Mouse (Mus musculus): ENCODE data around the gene H2-M10.6.
A peak's percentile ranks its signal among the peaks of the same experiment; 100 is the strongest.

The H2-M10.6 gene

DNA sequence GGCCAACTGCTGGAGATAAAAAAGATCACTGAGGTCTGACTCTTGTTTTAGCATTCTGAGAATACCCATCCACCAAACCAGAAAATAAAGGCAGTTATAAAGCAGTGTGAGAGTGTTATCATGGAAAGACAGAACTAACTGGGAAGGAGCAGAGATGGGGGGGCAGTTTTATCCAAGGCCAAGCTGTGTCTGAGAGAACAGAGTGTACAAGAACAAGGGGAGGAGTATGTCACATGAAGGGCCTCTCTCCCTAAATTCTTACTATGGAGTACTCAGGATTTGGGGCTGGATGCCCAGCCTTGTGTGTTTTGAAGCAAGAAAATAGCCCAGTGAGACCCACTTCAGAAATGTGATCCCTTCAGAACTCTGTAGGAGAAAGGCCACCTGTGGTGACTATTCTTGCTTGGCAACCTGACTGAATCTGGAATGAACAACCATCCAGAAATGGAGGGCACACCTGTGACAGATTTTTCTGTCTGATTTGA is 29.0 kb downstream of the H2-M10.6 start:
- no peak for DNase-seq (ENCODE audit: low read depth, low spot score)

DNA sequence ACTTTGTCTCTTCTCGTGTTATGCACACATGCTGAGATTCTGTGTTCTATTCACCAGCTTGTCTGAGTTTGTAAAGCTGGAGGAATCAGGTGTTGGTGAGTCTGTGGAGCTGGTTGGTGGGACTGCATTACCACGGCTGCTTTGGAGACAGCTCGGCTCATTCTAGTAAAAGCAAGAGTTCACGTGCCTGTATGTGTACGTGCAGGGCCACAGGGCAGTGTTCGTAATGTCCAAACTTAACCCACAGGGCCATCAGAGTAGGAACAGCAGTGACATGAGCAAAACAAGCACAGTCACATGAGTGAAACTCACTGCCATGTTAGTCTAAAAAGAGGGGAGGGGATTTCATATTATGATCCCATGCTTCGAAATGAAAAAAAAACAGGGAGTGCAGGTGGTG is 31.7 kb downstream of the H2-M10.6 start:
- no peak for DNase-seq (ENCODE audit: low read depth, low spot score)

DNA sequence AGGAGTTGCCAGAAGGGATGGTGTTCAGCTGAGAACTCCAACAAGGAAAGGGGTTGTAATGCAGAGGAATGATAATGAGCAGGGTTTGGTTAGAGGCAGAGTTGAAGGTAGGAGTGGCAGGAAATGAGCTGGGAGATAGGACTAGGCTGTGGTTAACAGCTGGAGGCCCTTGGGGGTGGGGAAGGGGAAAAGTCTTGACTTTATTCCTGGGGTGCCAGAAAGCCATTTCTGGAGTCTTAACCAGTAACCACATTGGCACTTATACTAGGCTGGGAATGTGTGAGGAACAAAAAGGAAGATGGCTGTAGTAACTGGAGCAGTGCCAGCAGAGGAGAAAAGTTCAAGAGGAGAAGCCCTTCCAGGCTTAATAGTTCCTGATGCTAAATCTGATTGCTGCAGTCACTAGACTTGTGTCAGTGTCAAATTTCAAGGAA is 32.3 kb downstream of the H2-M10.6 start:
- DNase-seq (ENCODE audit: low read depth, low spot score) = no peak

DNA sequence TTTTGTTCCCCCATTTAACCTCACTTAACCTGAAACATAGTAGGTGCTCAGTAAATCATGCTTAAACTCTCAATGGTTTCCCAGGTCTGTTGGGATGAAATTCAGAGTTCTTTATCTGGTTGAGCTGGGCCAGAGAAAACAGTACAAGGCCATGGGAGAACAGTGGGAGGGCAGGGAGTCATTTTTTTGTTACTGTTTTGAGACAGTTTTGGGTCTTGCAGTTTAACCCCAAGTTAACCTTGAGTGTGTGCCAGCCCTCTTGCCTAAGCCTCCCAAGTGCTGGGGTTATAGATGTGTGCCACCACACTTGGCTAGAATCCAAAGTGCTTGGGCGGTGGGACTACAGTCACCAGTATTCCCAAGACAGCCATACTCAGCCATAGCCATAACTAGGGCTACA is 32.8 kb downstream of the H2-M10.6 start:
- no peak for DNase-seq (ENCODE audit: low read depth, low spot score)

DNA sequence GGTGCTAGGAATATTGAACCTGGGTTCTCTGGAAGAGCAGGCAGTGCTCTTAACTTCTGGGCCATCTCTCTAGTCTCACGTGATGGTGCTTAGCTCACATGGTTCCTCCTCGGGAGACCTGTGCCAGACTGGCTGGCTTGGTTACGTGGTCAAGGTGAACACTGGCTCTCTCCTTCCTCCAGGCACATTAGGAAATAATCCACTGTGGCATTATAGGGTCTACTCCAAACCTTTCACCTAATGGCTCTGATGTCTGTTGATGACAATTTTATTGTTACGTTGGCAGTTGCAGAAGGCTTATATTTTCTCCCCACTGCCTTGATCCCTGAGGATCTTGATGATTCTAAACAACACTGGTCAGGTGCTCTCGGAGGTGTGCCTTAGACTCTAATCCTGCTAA is 36.9 kb downstream of the H2-M10.6 start:
- peak; percentile 47 for DNase-seq (ENCODE audit: low read depth, low spot score)

DNA sequence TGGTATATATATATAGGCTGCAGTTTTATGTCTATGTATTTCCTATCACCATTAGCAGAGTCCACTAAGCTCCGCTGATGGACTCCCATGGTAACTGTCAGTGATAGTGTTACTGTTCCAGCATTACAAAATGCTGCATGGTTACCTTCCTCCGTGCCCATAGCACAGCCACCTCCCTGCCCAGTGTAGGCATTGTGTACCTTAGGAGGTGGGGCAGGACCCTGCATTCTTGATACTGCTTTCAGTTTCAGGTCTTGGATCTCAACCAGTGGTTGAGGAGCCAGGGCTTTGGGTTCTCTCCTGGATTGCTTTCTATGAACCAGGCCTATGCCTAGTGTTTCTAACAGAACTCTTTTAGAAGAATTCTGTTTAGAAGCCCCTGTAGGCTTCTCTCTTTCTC is 38.0 kb downstream of the H2-M10.6 start:
- DNase-seq (ENCODE audit: low read depth, low spot score) = no peak

DNA sequence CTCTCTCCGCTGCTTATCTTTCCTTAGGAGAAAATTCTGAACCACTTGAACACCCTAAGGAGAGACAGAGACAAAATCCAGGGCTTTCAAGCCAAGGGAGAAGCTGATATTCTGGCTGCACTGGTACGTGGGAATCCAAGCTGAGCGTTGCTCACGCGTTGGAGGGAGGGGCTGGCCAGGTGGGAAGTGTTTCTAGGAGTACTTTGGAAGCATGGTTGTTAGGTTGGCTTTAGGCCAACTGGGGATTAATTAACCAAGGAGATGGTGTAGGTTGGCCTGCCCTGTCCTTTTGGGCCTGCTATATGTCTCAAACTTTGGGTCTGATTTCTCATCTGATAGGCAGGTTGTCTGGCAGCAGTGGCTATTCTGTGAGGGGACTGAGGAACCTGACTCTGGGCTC is 39.2 kb downstream of the H2-M10.6 start:
- no peak for DNase-seq (ENCODE audit: low read depth, low spot score)

DNA sequence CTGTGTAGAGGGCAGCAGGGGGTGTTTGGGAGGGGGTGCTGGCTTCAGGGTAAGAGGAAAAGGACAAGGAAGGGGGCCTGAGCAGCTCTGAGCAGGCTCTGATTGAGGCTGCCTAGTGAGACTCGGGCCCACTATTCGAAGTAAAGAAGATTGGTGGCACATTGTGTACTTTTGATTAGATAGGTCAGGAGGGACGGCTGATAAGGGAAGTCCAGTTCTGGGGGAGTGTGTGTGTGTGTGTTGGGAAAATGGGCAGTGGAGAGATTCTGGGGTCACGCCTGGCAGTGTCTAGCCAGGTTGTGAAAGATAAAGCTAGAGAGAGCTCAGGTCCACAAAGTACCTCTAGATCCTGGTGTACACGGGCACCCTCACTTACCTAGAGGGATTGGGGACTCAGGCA is 39.7 kb downstream of the H2-M10.6 start:
- no peak for DNase-seq (ENCODE audit: low read depth, low spot score)

DNA sequence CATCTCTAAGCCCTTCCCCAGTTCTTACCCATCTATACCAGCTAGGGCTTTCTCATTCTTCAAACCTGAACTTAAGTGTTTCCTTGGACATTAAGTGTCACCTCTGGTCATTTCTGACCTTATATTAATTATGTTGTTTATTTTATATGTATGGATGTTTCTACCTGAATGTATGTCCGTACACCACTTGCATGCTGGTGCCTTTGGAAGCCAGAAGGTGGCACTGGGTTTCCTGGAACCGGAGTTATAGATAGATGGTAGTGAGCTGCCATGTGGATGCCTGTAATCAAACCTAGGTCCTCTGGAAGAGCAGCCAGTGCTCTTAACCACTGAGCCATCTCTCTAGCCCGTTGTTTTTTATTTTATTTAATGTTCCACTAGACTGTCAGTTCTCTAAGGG is 43.5 kb downstream of the H2-M10.6 start:
- DNase-seq (ENCODE audit: low read depth, low spot score) = no peak

DNA sequence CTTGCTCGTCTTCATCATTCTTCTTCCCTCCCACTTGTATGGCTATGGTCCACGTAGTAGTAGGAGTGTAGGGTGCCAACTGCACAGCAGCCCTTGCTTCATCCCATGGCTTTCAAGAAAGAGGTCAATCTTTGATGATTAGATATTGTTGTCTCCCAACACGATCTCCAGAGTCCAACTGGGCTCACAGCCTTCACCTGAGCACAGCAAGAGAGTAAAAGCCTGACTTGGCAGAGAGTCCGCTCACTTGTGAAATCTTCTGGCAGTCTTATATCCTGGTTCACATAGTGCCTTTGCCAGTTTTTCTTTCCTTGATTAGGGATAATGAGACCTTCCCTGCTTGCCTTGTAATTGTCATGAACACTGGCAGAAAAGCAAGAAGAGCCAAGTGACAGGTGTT is 44.3 kb downstream of the H2-M10.6 start:
- no peak for DNase-seq (ENCODE audit: low read depth, low spot score)

DNA sequence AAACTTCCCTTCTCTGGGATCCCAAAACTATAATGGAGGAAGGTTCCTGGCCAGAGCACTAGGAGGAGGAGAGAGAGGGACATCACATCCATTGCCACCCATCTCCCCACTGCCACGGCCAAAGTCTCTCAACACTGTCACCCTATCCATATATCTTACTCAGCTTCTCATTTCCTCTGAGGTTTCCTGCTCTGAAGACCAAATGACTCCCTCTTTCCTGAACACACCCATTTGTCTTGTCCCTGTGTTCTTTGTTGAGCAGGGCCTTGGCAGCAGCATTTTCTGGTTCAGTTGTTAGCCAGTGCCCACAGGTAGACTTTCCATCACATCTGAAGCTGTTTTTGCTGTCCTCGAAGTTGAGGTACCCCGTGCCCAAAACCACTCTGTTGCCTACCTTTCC is 46.2 kb downstream of the H2-M10.6 start:
- no peak for DNase-seq (ENCODE audit: low read depth, low spot score)

DNA sequence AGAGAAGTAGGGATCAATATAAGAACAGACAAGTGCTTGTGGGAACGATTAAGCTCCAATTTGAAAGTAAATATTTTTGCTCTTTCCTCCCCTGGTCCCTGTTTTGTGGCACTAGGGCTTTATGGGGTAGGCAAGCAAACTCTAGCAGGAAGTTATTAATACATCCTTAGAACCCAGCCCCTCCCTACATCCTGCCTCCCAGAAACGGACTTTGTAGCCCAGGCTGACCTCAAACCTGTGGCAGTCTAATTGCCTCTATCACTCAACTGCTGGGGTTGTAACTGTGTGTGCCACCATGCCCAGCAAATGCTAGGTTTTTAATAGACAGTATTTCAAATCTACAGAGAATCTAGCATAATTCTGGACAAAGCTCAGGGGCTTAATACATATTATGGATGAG is 49.7 kb downstream of the H2-M10.6 start:
- DNase-seq (ENCODE audit: low read depth, low spot score) = no peak
